Mouse (Mus musculus) lung, postnatal 36 days (tissue): ENCODE data around the gene Olfr506.
"Not testable (repeated sequence)": the region's sequence is repeated elsewhere in the genome, so short reads cannot be mapped to it uniquely, and the experiment has no call there.

Experiments
- DNase-seq: peaks from one replicate; pipeline ENCODE4 v3.0.0; 2022; ENCODE audit warnings: mixed read lengths

Olfr506 gene

DNA sequence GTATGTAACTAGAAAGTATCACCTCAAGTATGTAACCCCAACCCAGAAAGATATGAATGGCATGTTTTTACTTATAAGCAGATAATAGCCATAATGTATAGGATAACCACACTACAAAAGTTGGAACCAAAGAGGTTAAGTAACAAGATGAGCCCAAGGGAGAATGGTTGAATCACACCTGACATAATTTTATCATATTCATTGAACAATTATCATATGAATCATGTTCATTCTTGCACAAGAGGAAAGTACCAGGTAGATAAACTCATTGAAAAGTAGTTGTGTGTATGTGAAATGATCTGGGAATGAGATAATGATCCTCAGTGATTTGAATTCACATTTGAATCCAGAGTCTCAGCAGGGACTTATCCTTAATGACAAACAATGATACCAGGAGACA, at the start of gene Olfr506:
Gene Olfr506 (plus strand): TSS at position 301 of the 400 bp plus-strand sequence.
- no peak for DNase-seq

DNA sequence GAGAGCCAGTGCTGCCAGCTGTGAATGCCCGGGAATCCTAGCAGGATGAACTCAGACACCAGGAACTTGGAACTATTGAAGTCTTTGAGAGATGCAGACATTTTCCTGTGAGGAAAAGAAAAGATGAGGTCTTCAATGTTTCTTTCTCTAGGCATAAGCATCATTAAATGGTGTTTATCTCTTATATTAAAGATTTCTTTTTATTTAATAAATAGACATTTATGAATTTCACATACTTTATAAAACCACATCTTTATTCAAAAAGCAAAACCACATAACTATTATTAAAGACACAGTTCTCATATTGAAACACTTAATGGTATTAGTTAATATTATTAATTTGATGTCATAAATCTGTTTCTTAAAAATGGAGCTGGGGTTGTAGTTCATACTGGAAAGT, 44.9 kb upstream of the Olfr506 start, which contains the start of gene Olfr504:
Gene Olfr504 (minus strand): TSS at position 101 of the 400 bp plus-strand sequence.
- DNase-seq: no peak

- no peak for DNase-seq
Measured at GRCm38 (mm10) chr7:108589797-108590196, 20.8 kb upstream of the Olfr506 start.

DNA sequence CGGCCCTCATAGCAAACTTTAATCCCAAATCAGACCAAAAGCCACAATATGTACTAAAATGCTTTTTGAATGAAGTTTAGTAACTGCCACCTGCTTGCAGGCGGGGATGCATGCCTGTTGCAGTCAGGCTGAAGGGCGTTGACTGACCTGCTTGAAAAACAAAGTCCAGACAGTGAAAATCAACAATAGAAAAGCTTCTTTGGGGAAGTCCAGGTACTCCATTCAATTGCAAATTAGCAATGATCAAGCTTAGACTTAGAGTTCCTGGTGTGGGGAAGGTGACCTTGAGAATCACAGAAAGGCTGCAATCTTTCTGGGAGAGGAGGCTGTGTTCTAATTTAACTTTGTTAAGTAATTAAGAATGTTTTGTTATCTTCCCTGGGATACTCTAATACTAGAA, 8.7 kb upstream of the Olfr506 start:
- not testable (repeated sequence) for DNase-seq

GRCm38 (mm10) chr7:108614110-108614509, 3.5 kb downstream of the Olfr506 start:
- no peak for DNase-seq

DNA sequence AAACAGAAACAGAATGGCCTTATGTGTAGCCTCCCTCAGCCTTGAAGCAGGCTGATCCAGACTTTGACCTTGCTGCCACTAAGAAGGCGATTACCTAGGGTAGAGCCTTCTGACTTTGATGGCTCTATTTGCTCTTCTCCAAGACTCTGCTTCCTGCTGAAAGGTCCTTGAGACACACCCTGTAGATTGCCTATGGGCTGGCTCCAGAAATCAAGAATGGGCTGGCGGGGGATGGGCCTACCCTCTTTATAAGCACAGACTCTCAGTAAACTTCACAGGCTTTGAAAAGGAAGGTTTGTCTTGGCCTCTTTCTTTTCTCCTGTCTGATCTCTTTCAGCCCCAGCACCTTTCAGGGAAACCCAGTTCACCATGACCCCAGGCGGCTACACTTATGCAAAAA, 6.2 kb downstream of the Olfr506 start:
- not testable (repeated sequence) for DNase-seq

GRCm38 (mm10) chr7:108621514-108621913, 10.9 kb downstream of the Olfr506 start, which contains the start of gene Olfr507:
Olfr507 (plus strand) TSS chr7:108621814.
- DNase-seq: no peak

DNA sequence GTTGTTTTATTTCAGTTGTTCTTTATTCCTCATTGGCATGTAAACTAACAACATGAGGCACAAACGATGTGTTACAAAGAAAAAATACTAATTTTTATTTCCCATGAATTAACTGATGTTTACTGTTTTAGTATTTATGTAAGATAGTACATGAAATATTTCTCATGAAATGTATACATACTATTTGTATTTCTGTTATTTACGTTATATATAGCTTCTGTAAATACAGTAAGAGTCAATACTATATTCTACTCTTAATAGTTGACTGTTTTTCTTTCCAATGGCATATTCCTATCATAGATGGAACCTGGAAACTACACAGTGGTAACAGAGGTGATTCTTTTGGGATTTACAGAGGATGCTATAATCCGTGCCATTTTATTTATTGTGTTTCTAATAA, 19.1 kb downstream of the Olfr506 start, which contains the start of gene Olfr508:
Gene Olfr508 (plus strand): TSS at position 301 of the 400 bp plus-strand sequence.
- DNase-seq: no peak

- no peak for DNase-seq
Measured at GRCm38 (mm10) chr7:108651806-108652205, 41.2 kb downstream of the Olfr506 start, which contains the start of gene Olfr509. Olfr509 (minus strand) TSS chr7:108651906.

DNA sequence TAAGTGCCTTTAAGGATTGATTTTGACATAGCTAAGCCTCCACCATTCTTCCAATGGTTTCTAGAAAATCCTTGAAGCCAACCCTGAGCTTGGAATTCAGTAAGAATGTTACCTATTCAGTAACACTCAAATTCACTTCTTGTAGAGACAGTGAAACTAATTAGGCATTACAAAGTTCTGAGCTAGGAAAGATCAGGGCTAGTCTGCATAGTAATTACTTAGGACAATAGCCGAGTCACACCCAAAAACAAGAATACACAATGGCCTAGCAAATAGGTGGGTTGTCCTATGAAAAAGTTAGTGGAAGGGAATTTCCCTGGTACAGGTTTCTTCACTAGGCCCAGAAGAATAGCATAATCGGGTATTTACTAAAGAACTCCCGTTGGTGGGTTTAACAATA, 51.8 kb downstream of the Olfr506 start:
- DNase-seq: no peak
